Mouse (Mus musculus) bone marrow macrophage, adult 2 months (primary cell): ENCODE data around the gene Wdr86.

Experiments
- CTCF ChIP-seq: IDR thresholded peaks from 2 replicates; pipeline ENCODE4 v1.5.1; 2012; ENCODE audit warnings: low read depth, mild to moderate bottlenecking, low read length, moderate library complexity
- POLR2A ChIP-seq: IDR thresholded peaks from 2 replicates; pipeline ENCODE4 v1.6.1; 2012; ENCODE audit warnings: mild to moderate bottlenecking, low read depth, low read length, borderline replicate concordance

- no peak for TF ChIP-seq CTCF
- TF ChIP-seq POLR2A: no peak
Measured at GRCm38 (mm10) chr5:24704615-24705014, 25.9 kb downstream of the Wdr86 start.
